Mouse (Mus musculus) heart, postnatal 0 days (tissue): Measurements from ENCODE around the gene Gtpbp1. TPM values are rescaled to one million over a fixed set of nuclear protein-coding genes. Genes with fewer than 3 reads are reported as not detected.

Source experiments
- ATAC-seq: fragments of 200-750 bp; cut with Nextera tagmentation; 2 replicates; pipeline ENCODE4 v1.8.0; 2017; ENCODE audit warnings: low read depth, moderate number of reproducible peaks, moderate library complexity; ENCODE audit not compliant: insufficient read depth
- DNase-seq: peaks from one replicate; pipeline ENCODE4 v3.0.0-alpha.2; 2016; ENCODE audit warnings: low spot score
- H3K27ac ChIP-seq: fragments of 300-500 bp; sonication (generic); 2 replicates; pipeline ENCODE4 v1.5.1; 2014; ENCODE audit warnings: low read depth, mild to moderate bottlenecking
- H3K27me3 ChIP-seq: fragments of 300-500 bp; sonication (generic); 2 replicates; pipeline ENCODE4 v1.6.1; 2014; ENCODE audit warnings: low read length, mixed read lengths; ENCODE audit not compliant: control insufficient read depth, insufficient read depth
- H3K36me3 ChIP-seq: fragments of 300-500 bp; sonication (generic); replicated peaks from 2 replicates; pipeline ENCODE4 v1.6.1; 2014; ENCODE audit warnings: low read length, mixed read lengths; ENCODE audit not compliant: control insufficient read depth, insufficient read depth
- H3K4me1 ChIP-seq: fragments of 300-500 bp; sonication (generic); 2 replicates; pipeline ENCODE4 v1.6.1; 2014; ENCODE audit warnings: antibody characterized with exemption; ENCODE audit not compliant: control insufficient read depth, insufficient read depth
- H3K4me2 ChIP-seq: fragments of 300-500 bp; sonication (generic); 2 replicates; pipeline ENCODE4 v1.6.1; 2014; ENCODE audit warnings: low read depth, mild to moderate bottlenecking, low read length, moderate library complexity
- H3K4me3 ChIP-seq: fragments of 300-500 bp; sonication (generic); 2 replicates; pipeline ENCODE4 v1.5.1; 2014; ENCODE audit warnings: low read depth, low read length
- H3K9ac ChIP-seq: fragments of 300-500 bp; sonication (generic); replicated peaks from 2 replicates; pipeline ENCODE4 v1.6.1; 2014; ENCODE audit warnings: low read depth, low read length, mixed read lengths
- H3K9me3 ChIP-seq: fragments of 300-500 bp; sonication (generic); replicated peaks from 2 replicates; pipeline ENCODE4 v1.6.1; 2016; ENCODE audit warnings: low read length; ENCODE audit not compliant: control insufficient read depth
- CTCF ChIP-seq: IDR thresholded peaks from 2 replicates; pipeline ENCODE4 v1.5.1; 2016; ENCODE audit warnings: antibody characterized with exemption, control low read depth, low read depth
- EP300 ChIP-seq: IDR thresholded peaks from 2 replicates; pipeline ENCODE4 v1.6.1; 2016; ENCODE audit warnings: antibody characterized with exemption, low read depth
- WGBS: fragments of 180-500 bp; shearing (Covaris S2); extraction: QIAGEN DNeasy Blood & Tissue Kit; methylation state at CpG from one replicate; pipeline ENCODE4 v1.1.7; 2014; 5-methylcytosine and 5-hydroxymethylcytosine counted together
- polyA plus RNA-seq: library from polyadenylated mRNA; unstranded; fragments of >200 nt; fragmentation: Nextera tagmentation; extraction: Ambion mirVana; gene quantifications from 2 replicates; pipeline ENCODE4 v1.2.1, GENCODE M21; 2015
- total RNA-seq: library from RNA; depleted of rRNA; stranded (reverse); fragments of >200 nt; gene quantifications from 2 replicates; pipeline ENCODE4 v1.2.3, GENCODE M21; 2014; ENCODE audit warnings: low replicate concordance

Gene Gtpbp1
- total and polyA plus RNA-seq, 2 experiments from 2014 or later: 20.6 to 39.9 TPM

DNA sequence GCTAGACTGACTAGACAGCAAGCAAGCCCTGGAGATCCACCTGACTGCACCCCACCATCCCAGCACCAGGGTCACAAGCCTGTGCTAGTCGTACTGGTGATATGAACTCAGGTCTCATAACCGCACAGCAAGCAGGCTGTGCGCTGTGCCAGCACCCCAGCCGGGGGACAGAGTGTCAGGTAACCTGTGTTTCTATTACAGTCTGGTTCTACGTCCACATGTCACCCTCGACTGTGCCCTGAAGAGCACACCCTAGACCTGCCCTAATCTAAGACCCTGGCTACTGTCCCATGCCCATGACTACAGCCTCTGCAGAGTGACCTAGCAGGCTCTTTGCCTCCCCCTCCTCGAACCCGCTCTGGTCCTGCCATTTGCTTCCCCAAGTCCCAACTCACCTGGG lies 42.5 kb downstream of the Gtpbp1 start:
- peaks cover 81% of the 10 kb centered on the region for H3K36me3 ChIP-seq
- ATAC-seq (no peak), DNase-seq (no peak)
- H3K27ac ChIP-seq: no peak overlapping the region
- H3K9ac ChIP-seq: no peak overlapping the region
- no peaks in the 10 kb centered on the region for H3K27me3 ChIP-seq
- TF ChIP-seq CTCF (no peak), EP300 (no peak)
- no peak overlapping the region for H3K4me3 ChIP-seq
- peaks cover 18% of the 10 kb centered on the region for H3K4me1 ChIP-seq
- H3K9me3 ChIP-seq: no peaks in the 10 kb centered on the region
- 98% methylated on average over 8 of the region's 8 CpGs for WGBS
- no peak overlapping the region for H3K4me2 ChIP-seq

DNA sequence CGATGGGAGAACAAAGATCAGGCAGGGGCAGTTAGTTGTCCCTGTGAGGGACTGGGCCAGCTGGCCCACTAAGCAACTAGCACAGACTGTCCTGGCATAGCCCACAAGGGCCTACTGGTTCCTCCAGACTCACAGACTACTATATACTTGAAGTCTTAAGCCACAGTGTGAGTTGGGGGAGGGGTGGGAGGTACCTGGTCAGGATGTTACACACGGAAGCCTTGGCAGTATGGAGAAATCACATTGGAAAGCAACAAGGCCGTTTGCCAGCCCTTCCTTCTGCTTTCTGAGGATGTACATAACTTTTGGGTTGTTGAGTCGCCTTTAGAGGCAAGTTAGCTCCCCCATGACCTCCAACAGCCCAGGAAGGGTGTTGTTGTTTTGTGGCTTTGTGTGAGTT lies 43.0 kb downstream of the Gtpbp1 start:
- DNase-seq (no peak), ATAC-seq (no peak)
- no peaks in the 10 kb centered on the region for H3K27me3 ChIP-seq
- H3K9ac ChIP-seq: no peak overlapping the region
- H3K4me3 ChIP-seq: no peak overlapping the region
- peaks cover 81% of the 10 kb centered on the region for H3K36me3 ChIP-seq
- H3K9me3 ChIP-seq: no peaks in the 10 kb centered on the region
- WGBS: 82% methylated on average over 4 of the region's 4 CpGs
- peak overlapping the region; percentile 98 for H3K27ac ChIP-seq
- no peak overlapping the region for H3K4me2 ChIP-seq
- TF ChIP-seq CTCF: no peak
- TF ChIP-seq EP300: no peak
- peaks cover 19% of the 10 kb centered on the region for H3K4me1 ChIP-seq

DNA sequence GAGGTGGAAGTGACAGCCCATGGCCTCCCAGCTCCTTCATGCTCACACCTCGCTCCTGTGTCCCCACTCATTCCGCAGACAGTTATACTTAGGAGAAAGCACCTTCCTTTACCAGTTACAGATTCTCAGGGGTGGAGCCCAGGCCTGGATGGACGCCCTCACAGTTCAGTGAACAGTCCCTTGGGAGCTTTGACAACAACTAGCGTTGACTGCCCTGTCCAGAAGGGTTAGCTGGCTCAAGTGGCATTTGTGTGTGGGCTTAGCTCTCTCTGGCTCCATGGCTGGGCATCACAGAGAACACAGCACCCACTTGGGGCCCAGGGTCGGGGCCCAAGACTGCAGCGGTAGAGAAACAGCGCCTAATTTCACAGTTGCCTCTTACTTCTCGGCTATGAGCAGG lies 43.7 kb downstream of the Gtpbp1 start:
- no peak overlapping the region for H3K4me3 ChIP-seq
- H3K4me2 ChIP-seq: no peak overlapping the region
- no peaks in the 10 kb centered on the region for H3K27me3 ChIP-seq
- H3K9me3 ChIP-seq: no peaks in the 10 kb centered on the region
- DNase-seq: no peak
- H3K4me1 ChIP-seq: peaks cover 25% of the 10 kb centered on the region
- WGBS: 65% methylated on average over 8 of the region's 8 CpGs
- ATAC-seq: no peak
- H3K9ac ChIP-seq: peak overlapping the region; percentile 37; the same call in 1 of the 2 replicates
- H3K36me3 ChIP-seq: peaks cover 81% of the 10 kb centered on the region
- peak overlapping the region; percentile 98 for H3K27ac ChIP-seq
- TF ChIP-seq EP300 (no peak), CTCF (no peak)

DNA sequence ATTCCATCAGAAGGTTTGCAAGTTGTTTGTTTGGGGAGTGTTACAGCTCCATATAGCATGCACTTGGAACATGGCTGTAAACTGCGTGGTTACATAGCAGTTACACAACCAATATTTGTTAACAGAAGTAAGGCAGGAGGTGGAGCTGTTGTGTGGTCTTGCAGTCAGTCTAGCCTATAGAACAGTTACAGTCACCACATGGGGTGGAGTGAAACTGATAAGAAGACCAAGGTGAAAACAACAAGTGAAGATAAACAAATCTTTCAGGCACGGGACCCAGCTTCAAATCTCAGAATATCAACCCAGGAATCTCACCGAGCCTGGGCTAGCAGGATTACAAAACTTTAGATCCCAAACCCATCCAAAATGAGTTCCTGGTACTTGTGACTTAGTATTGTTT lies 50.1 kb downstream of the Gtpbp1 start:
- peak overlapping the region; percentile 98 for H3K27ac ChIP-seq
- ATAC-seq: no peak
- peak overlapping the region; percentile 98; the same call in 1 of the 2 replicates for H3K9ac ChIP-seq

DNA sequence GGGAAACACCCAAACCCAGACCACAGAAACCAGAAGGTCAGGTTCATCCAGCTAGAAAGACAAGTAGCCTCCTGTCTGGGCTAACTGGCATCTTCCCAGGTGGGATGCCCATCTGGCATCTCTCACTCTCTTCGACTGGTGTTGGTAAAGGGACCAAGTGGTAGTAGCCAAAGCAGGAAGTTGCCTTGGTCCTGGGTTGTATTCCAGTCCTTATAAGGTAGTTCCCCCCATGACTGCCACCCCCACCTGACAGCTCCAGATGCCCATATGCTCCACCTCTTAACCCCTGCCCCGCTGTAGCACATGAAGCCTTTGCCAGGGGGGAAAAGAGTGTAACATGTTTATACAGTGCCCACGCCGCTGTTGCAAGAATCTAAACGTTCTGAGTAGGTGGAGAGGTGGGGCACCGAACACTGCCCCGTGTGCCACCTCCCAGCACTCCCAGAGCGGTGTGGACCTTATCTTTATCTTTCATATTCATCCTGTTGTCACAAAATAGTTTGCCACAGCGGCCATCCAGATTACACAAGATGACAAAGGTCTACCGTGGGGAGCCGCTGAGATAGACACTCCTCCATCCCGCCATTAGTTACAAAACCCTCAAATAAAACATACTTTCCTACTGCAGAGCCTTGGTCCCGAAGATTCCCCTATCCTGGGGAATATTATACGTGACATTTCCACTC lies 50.7 kb downstream of the Gtpbp1 start:
- 4% methylated on average over 14 of the region's 14 CpGs for WGBS
- H3K4me2 ChIP-seq: peak overlapping the region; percentile 94
- H3K27me3 ChIP-seq: no peaks in the 10 kb centered on the region
- H3K27ac ChIP-seq: peak overlapping the region; percentile 98
- H3K9ac ChIP-seq: peak overlapping the region; percentile 98
- ATAC-seq (peak; percentile 51), DNase-seq (peak; percentile 82)
- H3K36me3 ChIP-seq: peaks cover 34% of the 10 kb centered on the region
- no peaks in the 10 kb centered on the region for H3K9me3 ChIP-seq
- peaks cover 33% of the 10 kb centered on the region for H3K4me1 ChIP-seq
- peak overlapping the region; percentile 98 for H3K4me3 ChIP-seq
- TF ChIP-seq CTCF (no peak), EP300 (no peak)

More for the DNA sequence above, 50.1 kb downstream of the Gtpbp1 start:
- TF ChIP-seq CTCF: no peak
- TF ChIP-seq EP300: no peak
- 48% methylated on average over 3 of the region's 3 CpGs for WGBS
- H3K4me3 ChIP-seq: peak overlapping the region; percentile 98
- peaks cover 34% of the 10 kb centered on the region for H3K36me3 ChIP-seq
- H3K27me3 ChIP-seq: no peaks in the 10 kb centered on the region
- no peak for DNase-seq
- no peaks in the 10 kb centered on the region for H3K9me3 ChIP-seq
- H3K4me2 ChIP-seq: peak overlapping the region; percentile 94
- H3K4me1 ChIP-seq: peaks cover 33% of the 10 kb centered on the region
